Mouse (Mus musculus): Measurements from ENCODE around the gene Ano3. TPM values are rescaled to one million over a fixed set of nuclear protein-coding genes. Genes with fewer than 3 reads are reported as not detected.
"Not testable (repeated sequence)": the region's sequence is repeated elsewhere in the genome, so short reads cannot be mapped to it uniquely, and the experiment has no call there.

Ano3 gene
- 0.54 and 0.68 TPM in 2 replicates for polyA plus RNA-seq (2014; fragmentation: Nextera tagmentation; extraction: Ambion mirVana)

GRCm38 (mm10) chr2:110950823-110951222 lies at the start of gene Ano3:
Ano3 (minus strand) TSS chr2:110950923.
- not testable (repeated sequence) for H3K27ac ChIP-seq (ENCODE audit: low read depth, low read length); ATAC-seq (ENCODE audit: insufficient read depth, low FRiP score, low TSS enrichment)

GRCm38 (mm10) chr2:110990071-110990470 lies 39.3 kb upstream of the Ano3 start:
- ATAC-seq (ENCODE audit: insufficient read depth, low FRiP score, low TSS enrichment) (no peak), DNase-seq (ENCODE audit: low spot score) (no peak)
- Histone ChIP-seq H3K4me3 (ENCODE audit: low read depth, low read length) (no peak overlapping the region), H3K4me2 (ENCODE audit: low read depth) (no peak overlapping the region), H3K36me3 (ENCODE audit: control insufficient read depth, insufficient read depth, low read length) (no peaks in the 10 kb centered on the region), H3K9me3 (ENCODE audit: control insufficient read depth, low read length) (no peaks in the 10 kb centered on the region), H3K9ac (ENCODE audit: low read length) (no peak overlapping the region), H3K27ac (ENCODE audit: low read depth, low read length) (no peak overlapping the region), H3K27me3 (ENCODE audit: control insufficient read depth, insufficient read depth, low read length) (no peaks in the 10 kb centered on the region), H3K4me1 (ENCODE audit: control insufficient read depth, insufficient read depth, low read length) (no peaks in the 10 kb centered on the region)
- WGBS, result 83% methylated on average over 1 of the region's 1 CpGs

More at GRCm38 (mm10) chr2:110950823-110951222, at the start of gene Ano3:
- peak within 1 kb of the TSS; percentile 28 for H3K4me3 ChIP-seq (ENCODE audit: low read depth, low read length)
- not testable (repeated sequence) for H3K27me3 ChIP-seq (ENCODE audit: control insufficient read depth, insufficient read depth, low read length); H3K36me3 ChIP-seq (ENCODE audit: control insufficient read depth, insufficient read depth, low read length); H3K9me3 ChIP-seq (ENCODE audit: control insufficient read depth, low read length); H3K4me1 ChIP-seq (ENCODE audit: control insufficient read depth, insufficient read depth, low read length); DNase-seq (ENCODE audit: low spot score)
- peak within 1 kb of the TSS; percentile 32; the same call in 1 of the 2 replicates for H3K9ac ChIP-seq (ENCODE audit: low read length)
- H3K4me2 ChIP-seq (ENCODE audit: low read depth), result peak within 1 kb of the TSS; percentile 50

- no peak for ATAC-seq (ENCODE audit: insufficient read depth, low FRiP score, low TSS enrichment)
- H3K36me3 ChIP-seq (ENCODE audit: control insufficient read depth, insufficient read depth, low read length), result no peaks in the 10 kb centered on the region
- no peak overlapping the region for H3K9ac ChIP-seq (ENCODE audit: low read length)
- no peak overlapping the region for H3K27ac ChIP-seq (ENCODE audit: low read depth, low read length)
- H3K4me3 ChIP-seq (ENCODE audit: low read depth, low read length), result no peak overlapping the region
- no peaks in the 10 kb centered on the region for H3K9me3 ChIP-seq (ENCODE audit: control insufficient read depth, low read length)
- no peaks in the 10 kb centered on the region for H3K27me3 ChIP-seq (ENCODE audit: control insufficient read depth, insufficient read depth, low read length)
- 76% methylated on average over 4 of the region's 4 CpGs for WGBS
- H3K4me2 ChIP-seq (ENCODE audit: low read depth), result no peak overlapping the region
- no peaks in the 10 kb centered on the region for H3K4me1 ChIP-seq (ENCODE audit: control insufficient read depth, insufficient read depth, low read length)
- no peak for DNase-seq (ENCODE audit: low spot score)
Measured at GRCm38 (mm10) chr2:110989539-110989938, 38.8 kb upstream of the Ano3 start.

GRCm38 (mm10) chr2:110985853-110986271 lies 35.1 kb upstream of the Ano3 start:
- Histone ChIP-seq H3K4me2 (ENCODE audit: low read depth) (no peak overlapping the region), H3K36me3 (ENCODE audit: control insufficient read depth, insufficient read depth, low read length) (no peaks in the 10 kb centered on the region), H3K4me3 (ENCODE audit: low read depth, low read length) (no peak overlapping the region), H3K27ac (ENCODE audit: low read depth, low read length) (no peak overlapping the region), H3K9me3 (ENCODE audit: control insufficient read depth, low read length) (no peaks in the 10 kb centered on the region), H3K27me3 (ENCODE audit: control insufficient read depth, insufficient read depth, low read length) (no peaks in the 10 kb centered on the region), H3K4me1 (ENCODE audit: control insufficient read depth, insufficient read depth, low read length) (no peaks in the 10 kb centered on the region), H3K9ac (ENCODE audit: low read length) (no peak overlapping the region)
- WGBS, result 84% methylated on average over 2 of the region's 2 CpGs
- DNase-seq (ENCODE audit: low spot score) (no peak), ATAC-seq (ENCODE audit: insufficient read depth, low FRiP score, low TSS enrichment) (no peak)

DNA sequence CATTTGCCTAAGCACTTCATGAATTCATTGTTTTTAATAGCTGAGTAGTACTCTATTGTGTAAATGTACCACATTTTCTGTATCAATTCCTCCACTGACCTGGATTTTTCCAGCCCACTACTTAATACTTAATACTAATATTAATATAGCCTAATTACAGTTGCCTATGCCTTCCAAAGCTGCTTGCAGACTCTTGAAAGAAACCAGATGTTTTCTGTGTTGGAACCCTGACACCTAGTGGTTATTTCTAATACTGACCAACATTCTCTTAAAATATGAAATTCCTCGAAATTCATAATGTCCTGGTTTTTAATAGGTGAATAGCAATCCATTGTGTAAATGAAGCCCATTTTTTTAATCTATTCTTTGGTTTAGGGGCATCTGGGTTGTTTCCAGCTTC lies 31.0 kb upstream of the Ano3 start:
- Histone ChIP-seq H3K4me2 (ENCODE audit: low read depth) (no peak overlapping the region), H3K27me3 (ENCODE audit: control insufficient read depth, insufficient read depth, low read length) (no peaks in the 10 kb centered on the region), H3K9ac (ENCODE audit: low read length) (no peak overlapping the region), H3K4me1 (ENCODE audit: control insufficient read depth, insufficient read depth, low read length) (no peaks in the 10 kb centered on the region), H3K9me3 (ENCODE audit: control insufficient read depth, low read length) (no peaks in the 10 kb centered on the region), H3K36me3 (ENCODE audit: control insufficient read depth, insufficient read depth, low read length) (no peaks in the 10 kb centered on the region), H3K27ac (ENCODE audit: low read depth, low read length) (no peak overlapping the region), H3K4me3 (ENCODE audit: low read depth, low read length) (no peak overlapping the region)
- DNase-seq (ENCODE audit: low spot score) (no peak), ATAC-seq (ENCODE audit: insufficient read depth, low FRiP score, low TSS enrichment) (no peak)
- WGBS, result 41% methylated on average over 1 of the region's 1 CpGs

- Histone ChIP-seq H3K36me3 (ENCODE audit: control insufficient read depth, insufficient read depth, low read length) (no peaks in the 10 kb centered on the region), H3K27ac (ENCODE audit: low read depth, low read length) (no peak overlapping the region), H3K9ac (ENCODE audit: low read length) (no peak overlapping the region), H3K4me2 (ENCODE audit: low read depth) (no peak overlapping the region), H3K4me3 (ENCODE audit: low read depth, low read length) (no peak overlapping the region), H3K27me3 (ENCODE audit: control insufficient read depth, insufficient read depth, low read length) (no peaks in the 10 kb centered on the region), H3K9me3 (ENCODE audit: control insufficient read depth, low read length) (no peaks in the 10 kb centered on the region), H3K4me1 (ENCODE audit: control insufficient read depth, insufficient read depth, low read length) (no peaks in the 10 kb centered on the region)
- no peak for DNase-seq (ENCODE audit: low spot score)
- WGBS, result 81% methylated on average over 2 of the region's 2 CpGs
- no peak for ATAC-seq (ENCODE audit: insufficient read depth, low FRiP score, low TSS enrichment)
Measured at GRCm38 (mm10) chr2:110979610-110980009, 28.9 kb upstream of the Ano3 start.

DNA sequence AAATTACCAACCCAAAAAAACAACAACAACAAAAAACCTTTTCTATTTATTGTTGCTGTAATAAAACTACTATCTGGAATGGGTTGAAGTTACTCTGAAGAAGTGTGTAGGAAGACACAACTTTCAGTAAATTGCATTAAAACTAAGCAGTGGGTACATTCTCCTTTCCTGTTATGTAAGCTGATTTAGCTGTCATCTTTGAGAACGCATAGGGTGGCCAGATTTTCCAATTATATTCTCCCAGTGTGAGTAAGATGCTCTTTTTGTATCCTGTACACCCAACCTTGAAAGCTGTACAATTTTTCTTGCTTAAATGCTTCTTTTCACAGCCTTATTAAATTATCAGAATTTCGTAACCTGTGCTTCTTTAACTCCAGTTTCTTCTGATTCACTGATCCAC lies 26.1 kb upstream of the Ano3 start:
- H3K27ac ChIP-seq (ENCODE audit: low read depth, low read length), result no peak overlapping the region
- H3K9me3 ChIP-seq (ENCODE audit: control insufficient read depth, low read length), result no peaks in the 10 kb centered on the region
- H3K4me3 ChIP-seq (ENCODE audit: low read depth, low read length), result no peak overlapping the region
- no peaks in the 10 kb centered on the region for H3K27me3 ChIP-seq (ENCODE audit: control insufficient read depth, insufficient read depth, low read length)
- H3K4me1 ChIP-seq (ENCODE audit: control insufficient read depth, insufficient read depth, low read length), result no peaks in the 10 kb centered on the region
- H3K36me3 ChIP-seq (ENCODE audit: control insufficient read depth, insufficient read depth, low read length), result no peaks in the 10 kb centered on the region
- H3K4me2 ChIP-seq (ENCODE audit: low read depth), result no peak overlapping the region
- DNase-seq (ENCODE audit: low spot score) (no peak), ATAC-seq (ENCODE audit: insufficient read depth, low FRiP score, low TSS enrichment) (no peak)
- no peak overlapping the region for H3K9ac ChIP-seq (ENCODE audit: low read length)
- WGBS, result 83% methylated on average over 2 of the region's 2 CpGs

DNA sequence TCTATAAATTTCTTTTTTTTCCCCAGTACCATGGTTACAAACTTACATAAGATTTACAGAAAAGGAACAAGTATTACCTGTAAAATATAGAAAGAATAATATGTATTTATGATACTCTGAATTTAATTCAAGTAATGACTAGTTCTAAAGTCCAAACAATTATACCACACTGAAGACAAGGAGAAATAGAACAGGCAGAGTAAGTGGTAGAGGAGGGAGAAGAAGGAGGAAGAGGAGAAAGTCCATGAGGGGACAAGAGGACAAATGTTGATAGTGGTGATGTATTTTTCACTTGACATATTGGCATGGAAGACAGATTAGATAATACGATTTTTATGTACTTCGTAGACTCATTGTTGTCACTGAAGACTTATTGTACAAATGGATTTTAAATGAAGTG lies 19.4 kb upstream of the Ano3 start:
- H3K4me2 ChIP-seq (ENCODE audit: low read depth), result no peak overlapping the region
- no peaks in the 10 kb centered on the region for H3K36me3 ChIP-seq (ENCODE audit: control insufficient read depth, insufficient read depth, low read length)
- no peaks in the 10 kb centered on the region for H3K9me3 ChIP-seq (ENCODE audit: control insufficient read depth, low read length)
- no peaks in the 10 kb centered on the region for H3K4me1 ChIP-seq (ENCODE audit: control insufficient read depth, insufficient read depth, low read length)
- 93% methylated on average over 2 of the region's 2 CpGs for WGBS
- no peak overlapping the region for H3K4me3 ChIP-seq (ENCODE audit: low read depth, low read length)
- no peak for DNase-seq (ENCODE audit: low spot score)
- ATAC-seq (ENCODE audit: insufficient read depth, low FRiP score, low TSS enrichment), result no peak
- no peaks in the 10 kb centered on the region for H3K27me3 ChIP-seq (ENCODE audit: control insufficient read depth, insufficient read depth, low read length)
- no peak overlapping the region for H3K9ac ChIP-seq (ENCODE audit: low read length)
- H3K27ac ChIP-seq (ENCODE audit: low read depth, low read length), result no peak overlapping the region

DNA sequence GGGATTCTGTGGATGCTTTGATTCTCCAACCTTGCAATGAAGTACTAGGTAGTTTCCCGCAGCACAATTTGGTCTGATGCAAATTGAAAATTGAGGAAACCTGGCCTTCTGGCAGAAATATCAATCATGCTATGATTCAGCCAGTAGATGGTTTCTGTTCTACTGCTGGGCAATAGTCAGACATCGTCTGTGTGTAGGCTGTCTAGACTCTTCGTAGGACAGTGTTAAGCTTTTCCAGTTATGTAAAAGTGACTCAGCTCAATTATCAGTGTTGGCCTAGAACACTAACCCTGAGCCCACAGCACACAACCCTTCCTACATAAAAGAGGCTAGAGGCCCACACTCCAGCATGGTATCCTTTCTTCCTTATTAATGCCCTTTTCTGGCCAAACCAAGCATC lies 14.7 kb upstream of the Ano3 start:
- no peaks in the 10 kb centered on the region for H3K36me3 ChIP-seq (ENCODE audit: control insufficient read depth, insufficient read depth, low read length)
- no peak overlapping the region for H3K4me2 ChIP-seq (ENCODE audit: low read depth)
- DNase-seq (ENCODE audit: low spot score) (no peak), ATAC-seq (ENCODE audit: insufficient read depth, low FRiP score, low TSS enrichment) (no peak)
- H3K9ac ChIP-seq (ENCODE audit: low read length), result no peak overlapping the region
- no peaks in the 10 kb centered on the region for H3K4me1 ChIP-seq (ENCODE audit: control insufficient read depth, insufficient read depth, low read length)
- WGBS, result 91% methylated on average over 3 of the region's 3 CpGs
- H3K27ac ChIP-seq (ENCODE audit: low read depth, low read length), result no peak overlapping the region
- H3K27me3 ChIP-seq (ENCODE audit: control insufficient read depth, insufficient read depth, low read length), result no peaks in the 10 kb centered on the region
- H3K4me3 ChIP-seq (ENCODE audit: low read depth, low read length), result no peak overlapping the region
- no peaks in the 10 kb centered on the region for H3K9me3 ChIP-seq (ENCODE audit: control insufficient read depth, low read length)
